Mouse (Mus musculus) liver, adult 2 months (tissue): ENCODE data around the gene Ldlrad3. TPM values are rescaled to one million over a fixed set of nuclear protein-coding genes. Genes with fewer than 3 reads are reported as not detected.
A peak's percentile ranks its signal among the peaks of the same experiment; 100 is the strongest.

Experiments used
- DNase-seq: peaks from one replicate; pipeline ENCODE4 v3.0.0-alpha.2; 2011; ENCODE audit warnings: low read depth, low spot score; ENCODE audit errors: extremely low read depth
- H3K27ac ChIP-seq: fragments of 200-500 bp; replicated peaks from 2 replicates; pipeline ENCODE4 v1.5.1; 2012; ENCODE audit warnings: low read depth, mild to moderate bottlenecking, control low read depth, inconsistent platforms, low read length; ENCODE audit not compliant: insufficient read depth
- H3K27me3 ChIP-seq: fragments of 200-500 bp; 2 replicates; pipeline ENCODE4 v1.6.1; 2012; ENCODE audit warnings: mild to moderate bottlenecking, moderate library complexity, low read length, inconsistent platforms; ENCODE audit not compliant: control insufficient read depth, insufficient read depth
- H3K36me3 ChIP-seq: fragments of 200-500 bp; 2 replicates; pipeline ENCODE4 v1.6.1; 2012; ENCODE audit warnings: low read length, inconsistent platforms; ENCODE audit not compliant: control insufficient read depth, insufficient read depth
- H3K4me1 ChIP-seq: fragments of 200-500 bp; 2 replicates; pipeline ENCODE4 v1.6.1; 2011; ENCODE audit warnings: low read length; ENCODE audit not compliant: control insufficient read depth, insufficient read depth
- H3K4me3 ChIP-seq: fragments of 200-500 bp; 2 replicates; pipeline ENCODE4 v1.5.1; 2011; ENCODE audit warnings: low read depth, mild to moderate bottlenecking, control low read depth, low read length, moderate library complexity; ENCODE audit not compliant: insufficient read depth
- H3K79me2 ChIP-seq: fragments of 200-500 bp; 2 replicates; pipeline ENCODE4 v1.6.1; 2012; ENCODE audit warnings: inconsistent platforms, mild to moderate bottlenecking, low read length, moderate library complexity; ENCODE audit not compliant: control insufficient read depth, insufficient read depth
- H3K9ac ChIP-seq: fragments of 200-500 bp; 2 replicates; pipeline ENCODE4 v1.6.1; 2012; ENCODE audit warnings: low read depth, mild to moderate bottlenecking, control low read depth, inconsistent platforms, low read length
- CTCF ChIP-seq: fragments of 200-500 bp; IDR thresholded peaks from 2 replicates; pipeline ENCODE4 v1.5.1; 2011; ENCODE audit warnings: low read depth, low read length, control low read depth
- POLR2A ChIP-seq: fragments of 200-500 bp; IDR thresholded peaks from 2 replicates; pipeline ENCODE4 v1.6.1; 2011; ENCODE audit warnings: low read length, control low read depth; ENCODE audit not compliant: insufficient read depth; ENCODE audit errors: extremely low read depth
- WGBS: fragments of 180-500 bp; shearing (Covaris S2); methylation state at CpG from one replicate; pipeline ENCODE4 v1.1.7; 2018; 5-methylcytosine and 5-hydroxymethylcytosine counted together
- polyA plus RNA-seq: library from polyadenylated mRNA; depleted of rRNA; stranded (reverse); fragments of >200 nt; gene quantifications from 2 replicates; pipeline ENCODE4 v1.2.3, GENCODE M21; 2012
- total RNA-seq: library from RNA; depleted of rRNA; stranded (reverse); fragments of >200 nt; gene quantifications from 2 replicates; pipeline ENCODE4 v1.2.3, GENCODE M21; 2014

The Ldlrad3 gene
- total and polyA plus RNA-seq, 2 experiments = 2.8 to 4.5 TPM

DNA sequence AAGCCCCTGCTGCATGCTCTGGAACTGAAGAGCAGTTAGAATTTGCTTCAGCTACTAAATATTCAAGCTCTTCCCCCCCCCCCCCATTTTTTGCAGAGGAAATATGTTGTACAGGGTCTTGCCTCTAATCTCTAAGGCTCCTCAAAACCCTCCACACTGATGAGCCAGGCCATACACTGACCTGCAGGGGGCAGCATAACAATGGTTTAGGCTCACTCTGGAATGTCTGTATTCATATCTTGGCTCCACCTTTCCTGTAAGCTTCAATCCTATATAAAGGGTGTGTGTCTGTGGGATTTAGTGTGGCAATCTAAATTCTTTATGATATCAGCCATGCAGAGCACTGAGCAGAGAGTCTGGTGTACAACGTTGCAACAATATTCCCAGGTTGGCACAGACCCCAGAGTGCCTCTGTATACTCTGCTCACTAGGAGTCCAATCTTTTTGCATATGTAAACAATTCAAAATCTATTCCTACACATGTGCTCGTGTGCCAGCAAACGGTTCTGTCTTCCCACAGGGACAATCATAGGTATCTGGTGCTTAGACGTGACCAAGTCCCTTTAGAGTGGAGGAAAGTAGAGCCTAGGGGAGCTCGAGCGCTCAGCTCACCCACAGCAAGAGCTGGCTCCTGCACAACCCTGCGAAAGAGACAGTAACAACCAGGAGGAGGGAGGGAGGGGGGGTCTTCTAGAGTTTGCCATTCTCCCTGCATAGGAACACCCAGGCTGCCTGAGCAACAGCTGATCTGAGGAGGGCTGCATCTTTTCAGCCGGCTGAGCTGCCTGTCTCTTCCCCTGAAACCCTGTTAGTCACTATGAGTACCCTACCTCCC is 94.5 kb downstream of the Ldlrad3 start:
- Histone ChIP-seq H3K79me2 (0 out of 2 replicates have a peak, but pooled peaks cover under 1% of the 10 kb centered on the region), H3K9ac (no peak overlapping the region), H3K4me3 (no peak overlapping the region), H3K36me3 (no peaks in the 10 kb centered on the region), H3K27me3 (no peaks in the 10 kb centered on the region), H3K4me1 (0 out of 2 replicates have a peak, but pooled peaks cover 4% of the 10 kb centered on the region), H3K27ac (no peak overlapping the region)
- TF ChIP-seq POLR2A (no peak), CTCF (peak; percentile 60; the same call in 1 of the 2 replicates)
- DNase-seq = peak; percentile 42
- 43% methylated on average over 8 of the region's 8 CpGs for WGBS

DNA sequence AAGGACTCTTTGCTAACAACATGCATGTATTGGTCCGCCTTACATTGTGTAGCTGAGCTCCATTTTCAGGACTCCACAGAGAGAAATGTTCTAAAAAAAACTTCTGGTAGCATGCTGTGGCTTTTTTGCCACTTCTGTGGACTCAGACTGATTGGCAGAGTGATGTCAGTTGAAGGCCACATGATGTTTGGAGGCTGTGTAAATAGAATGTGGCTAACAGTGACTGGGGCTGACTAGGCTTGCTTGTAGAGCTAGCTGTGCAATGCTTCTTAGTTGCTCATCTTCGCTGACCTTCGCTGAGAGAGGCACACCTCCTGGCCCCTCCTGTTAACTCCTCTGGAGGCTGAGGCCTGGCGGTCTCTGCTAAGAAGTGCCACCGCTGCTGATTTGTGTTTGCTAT is 98.4 kb downstream of the Ldlrad3 start:
- TF ChIP-seq POLR2A (no peak), CTCF (no peak)
- WGBS = 56% methylated on average over 5 of the region's 5 CpGs
- H3K4me1 ChIP-seq = 0 out of 2 replicates have a peak, but pooled peaks cover 4% of the 10 kb centered on the region
- peak; percentile 7 for DNase-seq
- H3K27me3 ChIP-seq = no peaks in the 10 kb centered on the region
- H3K27ac ChIP-seq = no peak overlapping the region
- H3K36me3 ChIP-seq = no peaks in the 10 kb centered on the region
- H3K4me3 ChIP-seq = no peak overlapping the region
- H3K9ac ChIP-seq = no peak overlapping the region
- 0 out of 2 replicates have a peak, but pooled peaks cover 2% of the 10 kb centered on the region for H3K79me2 ChIP-seq

GRCm38 (mm10) chr2:102086583-102086982 is 99.6 kb downstream of the Ldlrad3 start:
- no peak for DNase-seq
- no peak overlapping the region for H3K9ac ChIP-seq
- no peak overlapping the region for H3K27ac ChIP-seq
- 0 out of 2 replicates have a peak, but pooled peaks cover under 1% of the 10 kb centered on the region for H3K4me1 ChIP-seq
- no peak for TF ChIP-seq CTCF
- TF ChIP-seq POLR2A = no peak
- H3K36me3 ChIP-seq = no peaks in the 10 kb centered on the region
- H3K27me3 ChIP-seq = no peaks in the 10 kb centered on the region
- no peak overlapping the region for H3K4me3 ChIP-seq
- 0 out of 2 replicates have a peak, but pooled peaks cover 2% of the 10 kb centered on the region for H3K79me2 ChIP-seq
- 95% methylated on average over 23 of the region's 23 CpGs for WGBS

- TF ChIP-seq POLR2A (no peak), CTCF (no peak)
- Histone ChIP-seq H3K36me3 (no peaks in the 10 kb centered on the region), H3K9ac (no peak overlapping the region), H3K27ac (no peak overlapping the region), H3K4me1 (no peaks in the 10 kb centered on the region), H3K27me3 (no peaks in the 10 kb centered on the region), H3K79me2 (0 out of 2 replicates have a peak, but pooled peaks cover 2% of the 10 kb centered on the region), H3K4me3 (no peak overlapping the region)
- no peak for DNase-seq
Observed at GRCm38 (mm10) chr2:102082782-102083181, 103.4 kb downstream of the Ldlrad3 start.

- Histone ChIP-seq H3K27ac (no peak overlapping the region), H3K27me3 (no peaks in the 10 kb centered on the region), H3K4me3 (no peak overlapping the region)
Observed at GRCm38 (mm10) chr2:102077554-102077953, 108.6 kb downstream of the Ldlrad3 start.

DNA sequence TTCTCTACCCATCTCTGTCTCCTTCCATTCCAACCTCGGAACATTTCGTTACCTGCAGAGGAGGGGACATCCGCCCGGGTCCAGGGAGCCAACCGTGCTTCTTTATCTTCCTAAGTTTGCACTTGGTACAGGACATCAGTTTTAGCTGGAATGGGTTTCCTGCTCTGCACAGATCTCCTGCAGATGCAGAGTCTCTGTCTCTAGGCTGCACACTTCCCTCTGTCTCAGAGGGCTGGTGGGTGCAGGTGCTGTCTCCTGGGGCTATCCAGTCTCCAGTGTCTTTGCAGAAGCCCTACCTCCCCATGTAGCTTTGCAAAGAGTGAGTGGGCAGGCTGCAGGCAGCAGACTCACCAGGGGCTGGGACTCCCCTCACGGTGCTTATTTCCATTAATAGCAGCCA is 109.9 kb downstream of the Ldlrad3 start:
- no peak for TF ChIP-seq POLR2A
- TF ChIP-seq CTCF = no peak
- Histone ChIP-seq H3K27ac (no peak overlapping the region), H3K36me3 (no peaks in the 10 kb centered on the region), H3K4me1 (no peaks in the 10 kb centered on the region), H3K4me3 (no peak overlapping the region), H3K27me3 (no peaks in the 10 kb centered on the region), H3K9ac (no peak overlapping the region), H3K79me2 (no peaks in the 10 kb centered on the region)
- WGBS = 94% methylated on average over 6 of the region's 6 CpGs
- DNase-seq = no peak

More at GRCm38 (mm10) chr2:102077554-102077953, 108.6 kb downstream of the Ldlrad3 start:
- H3K79me2 ChIP-seq = no peaks in the 10 kb centered on the region
- 52% methylated on average over 4 of the region's 4 CpGs for WGBS
- H3K4me1 ChIP-seq = no peaks in the 10 kb centered on the region
- TF ChIP-seq CTCF (peak; percentile 41; the same call in 1 of the 2 replicates), POLR2A (no peak)
- DNase-seq = peak; percentile 49
- no peaks in the 10 kb centered on the region for H3K36me3 ChIP-seq
- H3K9ac ChIP-seq = no peak overlapping the region
